Mouse (Mus musculus) heart, postnatal 14 days (tissue): Measurements from ENCODE around the gene Tspear. TPM values are rescaled to one million over a fixed set of nuclear protein-coding genes. Genes with fewer than 3 reads are reported as not detected.
"Not testable (repeated sequence)": the region's sequence is repeated elsewhere in the genome, so short reads cannot be mapped to it uniquely, and the experiment has no call there.

ENCODE experiments used
- DNase-seq, 2 experiments: peaks; one replicate each; pipeline ENCODE4 v3.0.0; 2021 to 2022
- intact Hi-C: fragments of 180-260 bp; cut with DNase I; formaldehyde crosslinking; loops from one replicate; pipeline ENCODE4 v1.15.1; 2025
- long read RNA-seq, 2 experiments: library from polyadenylated mRNA; stranded (forward); transcript quantifications; one replicate each; pipeline ENCODE4 v2.0.0; 2021
- total RNA-seq, 2 experiments: library from RNA; stranded (reverse); gene quantifications; 2 replicates each; pipeline ENCODE4 v1.2.3; 2021

Gene Tspear
- total RNA-seq, result under 1 TPM in 1 of 2 experiments, not detected in 1; 0.17 TPM
- long read RNA-seq, experiment 1, result 0 reads
- long read RNA-seq, experiment 2, result 0 reads

GRCm38 (mm10) chr10:77685895-77686664 lies at the start of gene Tspear:
Gene Tspear, plus strand, starts transcription at chr10:77686569.
- intact Hi-C loops, result no loop called here
- no peak for DNase-seq

- peak; percentile 43 to 53 for DNase-seq
- intact Hi-C loops, result no loop called here
Measured at GRCm38 (mm10) chr10:77638956-77639355, 47.4 kb upstream of the Tspear start.

- no peak for DNase-seq
- intact Hi-C loops, result no loop called here
Measured at GRCm38 (mm10) chr10:77643160-77643559, 43.2 kb upstream of the Tspear start.

GRCm38 (mm10) chr10:77645571-77645970 lies 40.8 kb upstream of the Tspear start:
- intact Hi-C loops, result no loop called here
- DNase-seq, result no peak

GRCm38 (mm10) chr10:77647461-77647860 lies 38.9 kb upstream of the Tspear start:
- intact Hi-C loops, result no loop called here
- no peak for DNase-seq

GRCm38 (mm10) chr10:77647901-77648300 lies 38.5 kb upstream of the Tspear start:
- DNase-seq, result no peak
- intact Hi-C loops, result no loop called here

GRCm38 (mm10) chr10:77652046-77652445 lies 34.3 kb upstream of the Tspear start:
- intact Hi-C loops, result no loop called here

GRCm38 (mm10) chr10:77658286-77658994 lies 27.9 kb upstream of the Tspear start:
- peak; percentile 55 to 63 for DNase-seq

More at GRCm38 (mm10) chr10:77652046-77652445, 34.3 kb upstream of the Tspear start:
- DNase-seq, result no peak

GRCm38 (mm10) chr10:77663949-77664665 lies 22.3 kb upstream of the Tspear start:
- DNase-seq, result no peak
- intact Hi-C loops, result loop anchor here (10.0 kb wide), 1 partner anchor 1459 kb away; no protein-coding TSS in a partner anchor

More at GRCm38 (mm10) chr10:77658286-77658994, 27.9 kb upstream of the Tspear start:
- intact Hi-C loops, result no loop called here

- no peak for DNase-seq
- intact Hi-C loops, result loop anchor here (10.0 kb wide), 1 partner anchor 1462 kb away; no protein-coding TSS in a partner anchor
Measured at GRCm38 (mm10) chr10:77666342-77666741, 20.0 kb upstream of the Tspear start.

GRCm38 (mm10) chr10:77667402-77667801 lies 19.0 kb upstream of the Tspear start:
- no peak for DNase-seq
- intact Hi-C loops, result loop anchor here (10.0 kb wide), 1 partner anchor 1463 kb away; no protein-coding TSS in a partner anchor

GRCm38 (mm10) chr10:77670710-77671109 lies 15.7 kb upstream of the Tspear start:
- intact Hi-C loops, result no loop called here

GRCm38 (mm10) chr10:77671519-77671918 lies 14.8 kb upstream of the Tspear start:
- DNase-seq, result no peak
- intact Hi-C loops, result no loop called here

More at GRCm38 (mm10) chr10:77670710-77671109, 15.7 kb upstream of the Tspear start:
- DNase-seq, result no peak

- DNase-seq, result no peak
- intact Hi-C loops, result no loop called here
Measured at GRCm38 (mm10) chr10:77673765-77674164, 12.6 kb upstream of the Tspear start.

GRCm38 (mm10) chr10:77677562-77677961 lies 8.8 kb upstream of the Tspear start:
- DNase-seq, result no peak
- intact Hi-C loops, result no loop called here

- DNase-seq, result no peak
- intact Hi-C loops, result no loop called here
Measured at GRCm38 (mm10) chr10:77682994-77683393, 3.4 kb upstream of the Tspear start.

- intact Hi-C loops, result no loop called here
- no peak for DNase-seq
Measured at GRCm38 (mm10) chr10:77684181-77684580, 2.2 kb upstream of the Tspear start.

GRCm38 (mm10) chr10:77687021-77687420 lies 652 bp downstream of the Tspear start:
- no peak for DNase-seq
- intact Hi-C loops, result no loop called here

GRCm38 (mm10) chr10:77690356-77690807 lies 4.0 kb downstream of the Tspear start, which contains the start of gene Gm19402:
Gene Gm19402, minus strand, starts transcription at chr10:77690757.
- intact Hi-C loops, DNase-seq: not testable (repeated sequence)

GRCm38 (mm10) chr10:77697133-77697532 lies 10.8 kb downstream of the Tspear start, which contains the start of gene Gm9508:
Gene Gm9508, minus strand, starts transcription at chr10:77697233.
- intact Hi-C loops, result no loop called here

More at GRCm38 (mm10) chr10:77697133-77697532, 10.8 kb downstream of the Tspear start, which contains the start of gene Gm9508:
- DNase-seq, result no peak
